Mouse (Mus musculus) heart, postnatal 10 days (tissue): ENCODE measurements around the gene Ube2c. TPM values are rescaled to one million over a fixed set of nuclear protein-coding genes. Genes with fewer than 3 reads are reported as not detected.

Experiments
- DNase-seq, 2 experiments: peaks; one replicate each; pipeline ENCODE4 v3.0.0; 2021
- intact Hi-C: fragments of 180-260 bp; cut with DNase I; formaldehyde crosslinking; loops from one replicate; pipeline ENCODE4 v1.15.1; 2025
- total RNA-seq, 2 experiments: library from RNA; stranded (reverse); gene quantifications; 2 replicates each; pipeline ENCODE4 v1.2.3; 2021

The Ube2c gene
- total RNA-seq, 2 experiments from 2014 or later, result 31.7 to 32.5 TPM

DNA sequence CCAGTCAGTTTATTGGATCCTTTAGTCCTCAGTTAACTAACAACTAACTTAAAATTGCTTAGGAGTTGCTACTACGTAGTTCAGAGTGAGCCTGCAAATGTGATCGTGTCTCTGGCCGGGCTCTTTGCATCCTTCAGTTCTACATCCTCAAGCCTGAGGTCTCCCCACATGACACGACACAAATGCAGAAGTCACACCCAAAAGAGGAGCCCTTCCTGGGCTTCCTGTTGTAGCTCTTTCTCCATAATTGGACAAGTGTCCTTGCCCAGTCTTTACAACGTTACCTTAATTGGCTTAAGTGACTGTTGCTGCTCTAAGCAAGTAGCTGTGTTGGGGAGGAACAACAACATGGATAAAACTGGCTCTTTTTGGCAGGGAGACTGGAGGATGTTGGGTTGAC is 45.6 kb downstream of the Ube2c start:
- no peak for DNase-seq
- intact Hi-C loops, result no loop called here

GRCm38 (mm10) chr2:164815821-164816220 is 46.1 kb downstream of the Ube2c start:
- DNase-seq, result no peak
- intact Hi-C loops, result no loop called here

GRCm38 (mm10) chr2:164817206-164817605 is 47.5 kb downstream of the Ube2c start:
- intact Hi-C loops, result no loop called here
- DNase-seq, result no peak

GRCm38 (mm10) chr2:164817703-164818102 is 48.0 kb downstream of the Ube2c start:
- no peak for DNase-seq
- intact Hi-C loops, result no loop called here

DNA sequence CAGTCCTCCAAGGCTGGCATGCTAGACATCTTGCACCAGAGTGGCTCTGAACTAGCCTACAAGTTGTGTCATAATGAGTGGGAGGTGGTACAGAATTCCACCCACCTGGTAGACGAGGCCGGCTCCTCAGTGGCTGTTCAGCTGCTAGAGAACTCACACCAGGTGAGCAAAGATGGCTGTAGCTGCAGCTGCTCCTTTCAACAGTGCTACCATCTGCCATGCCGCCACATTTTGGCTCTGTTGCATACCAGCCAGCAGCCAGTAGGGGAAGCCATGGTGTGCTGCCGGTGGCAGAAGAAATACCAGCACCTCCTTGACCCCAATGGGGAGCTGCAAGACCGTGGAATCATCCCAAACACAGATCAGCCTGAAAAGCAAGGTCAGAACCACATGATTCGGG is 51.4 kb downstream of the Ube2c start:
- DNase-seq, result no peak
- intact Hi-C loops, result loop anchor here (5.0 kb wide), 1 partner anchor 211 kb away; the partner anchor contains the start of gene Ncoa5

GRCm38 (mm10) chr2:164822636-164823165 is 53.0 kb downstream of the Ube2c start, which contains the start of gene Zswim1:
Gene Zswim1 (plus strand): TSS chr2:164822686.
- peak; percentile 100 for DNase-seq
- intact Hi-C loops, result loop anchor here (5.0 kb wide), 1 partner anchor 210 kb away; the partner anchor contains the start of gene Ncoa5

DNA sequence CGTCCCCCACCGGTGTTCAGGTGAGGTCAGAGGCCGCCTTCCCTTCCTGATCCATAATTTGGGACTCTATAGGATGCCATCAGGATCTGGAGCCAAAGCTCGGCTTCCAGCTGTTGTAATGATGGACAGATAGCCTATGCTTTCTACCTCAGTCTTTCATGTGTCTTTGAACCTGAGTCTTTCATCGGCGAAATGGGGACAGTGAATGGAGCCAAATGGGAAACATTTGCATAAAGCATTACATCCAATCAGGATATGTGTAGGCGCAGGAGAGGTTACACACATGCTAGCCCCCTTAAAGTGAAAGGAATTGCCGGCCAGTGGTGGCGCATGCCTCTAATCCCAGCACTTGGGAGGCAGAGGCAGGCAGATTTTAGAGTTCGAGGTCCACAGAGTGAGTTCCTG is 53.5 kb downstream of the Ube2c start:
- no peak for DNase-seq
- intact Hi-C loops, result loop anchor here (5.0 kb wide), 1 partner anchor 209 kb away; the partner anchor contains the start of gene Ncoa5

- no peak for DNase-seq
- intact Hi-C loops, result loop anchor here (5.0 kb wide), 1 partner anchor 208 kb away; the partner anchor contains the start of gene Ncoa5
Measured at GRCm38 (mm10) chr2:164823969-164824368, 54.3 kb downstream of the Ube2c start.

DNA sequence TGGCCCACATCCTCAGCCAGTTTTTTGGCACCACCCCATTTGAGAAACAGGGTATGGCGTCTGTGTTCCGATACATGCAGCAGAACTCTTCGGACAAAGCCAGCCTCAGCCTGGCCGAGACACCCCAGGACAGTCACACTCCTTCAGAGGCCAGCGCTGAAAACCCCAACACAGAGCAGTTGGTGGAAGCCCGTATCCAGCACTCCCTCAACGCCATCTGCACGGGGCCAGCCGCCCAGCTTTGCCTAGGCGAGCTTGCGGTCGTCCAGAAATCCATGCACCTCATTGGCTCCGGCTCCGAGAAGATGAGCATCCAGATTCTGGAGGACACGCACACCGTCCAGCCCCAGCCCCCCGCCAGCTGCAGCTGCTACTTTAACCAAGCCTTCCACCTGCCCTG is 55.8 kb downstream of the Ube2c start:
- intact Hi-C loops, result no loop called here
- DNase-seq, result no peak

- DNase-seq, result no peak
- intact Hi-C loops, result no loop called here
Measured at GRCm38 (mm10) chr2:164827146-164827850, 57.6 kb downstream of the Ube2c start.

Other genes starting within 250 kb of the Ube2c start
- gene Wfdc2, start 207.5 kb upstream of the Ube2c start, total RNA-seq, result 1 to 10 TPM in 1 of 2 experiments, under 1 TPM in 1; 0.84 to 1.0 TPM
- not detected for gene Spint3, start 196.4 kb upstream of the Ube2c start, total RNA-seq
- not detected for gene Wfdc6a, start 184.5 kb upstream of the Ube2c start, total RNA-seq
- not detected for gene Eppin, start 176.3 kb upstream of the Ube2c start, total RNA-seq
- gene Wfdc6b, start 156.4 kb upstream of the Ube2c start, total RNA-seq, result not detected
- not detected for gene Wfdc8, start 156.3 kb upstream of the Ube2c start, total RNA-seq
- not detected for gene Wfdc16, start 131.1 kb upstream of the Ube2c start, total RNA-seq
- gene Wfdc10, start 113.9 kb upstream of the Ube2c start, total RNA-seq, result not detected
- gene Wfdc9, start 113.3 kb upstream of the Ube2c start, total RNA-seq, result not detected
- not detected for gene Wfdc11, start 95.8 kb upstream of the Ube2c start, total RNA-seq
- gene Wfdc13, start 84.8 kb upstream of the Ube2c start, total RNA-seq, result not detected
- not detected for gene Spint4, start 71.4 kb upstream of the Ube2c start, total RNA-seq
- gene Spint5, start 54.6 kb upstream of the Ube2c start, total RNA-seq, result not detected
- gene Wfdc3, start 24.0 kb upstream of the Ube2c start, total RNA-seq, result under 1 TPM; 0.17 to 0.40 TPM
- gene Dnttip1, start 23.9 kb upstream of the Ube2c start, total RNA-seq, result 10 to 100 TPM; 35.8 to 38.5 TPM
- under 1 TPM in 1 of 2 experiments, not detected in 1; 0.52 TPM for gene Tnnc2, start 10.1 kb downstream of the Ube2c start, total RNA-seq
- 10 to 100 TPM; 25.9 to 26.3 TPM for gene Snx21, start 15.9 kb downstream of the Ube2c start, total RNA-seq
- gene Acot8, start 35.0 kb downstream of the Ube2c start, total RNA-seq, result 10 to 100 TPM; 12.6 to 13.4 TPM
- gene Zswim3, start 35.2 kb downstream of the Ube2c start, total RNA-seq, result 1 to 10 TPM; 2.1 to 2.9 TPM
- 1 to 10 TPM; 5.2 to 5.3 TPM for gene Zswim1, start 52.8 kb downstream of the Ube2c start, total RNA-seq
- under 1 TPM; 0.55 to 0.69 TPM for gene Spata25, start 58.6 kb downstream of the Ube2c start, total RNA-seq
- gene Ctsa, start 63.0 kb downstream of the Ube2c start, total RNA-seq, result 100 to 1,000 TPM; 108 to 116 TPM
- gene Neurl2, start 63.6 kb downstream of the Ube2c start, total RNA-seq, result 10 to 100 TPM; 26.4 to 35.8 TPM
- 10 to 100 TPM; 39.1 to 40.9 TPM for gene Pltp, start 87.8 kb downstream of the Ube2c start, total RNA-seq
- gene Pcif1, start 109.4 kb downstream of the Ube2c start, total RNA-seq, result 10 to 100 TPM; 42.2 to 45.1 TPM
- gene Zfp335, start 141.9 kb downstream of the Ube2c start, total RNA-seq, result 10 to 100 TPM; 11.5 to 12.2 TPM
- gene Mmp9, start 170.9 kb downstream of the Ube2c start, total RNA-seq, result under 1 TPM; 0.47 to 0.89 TPM
- under 1 TPM; 0.72 to 0.79 TPM for gene Slc12a5, start 190.9 kb downstream of the Ube2c start, total RNA-seq